Mouse (Mus musculus): Measurements from ENCODE around the gene Ykt6. TPM values are rescaled to one million over a fixed set of nuclear protein-coding genes. Genes with fewer than 3 reads are reported as not detected.

Gene Ykt6
- polyA plus RNA-seq, 1 experiment = 89.7 TPM

DNA sequence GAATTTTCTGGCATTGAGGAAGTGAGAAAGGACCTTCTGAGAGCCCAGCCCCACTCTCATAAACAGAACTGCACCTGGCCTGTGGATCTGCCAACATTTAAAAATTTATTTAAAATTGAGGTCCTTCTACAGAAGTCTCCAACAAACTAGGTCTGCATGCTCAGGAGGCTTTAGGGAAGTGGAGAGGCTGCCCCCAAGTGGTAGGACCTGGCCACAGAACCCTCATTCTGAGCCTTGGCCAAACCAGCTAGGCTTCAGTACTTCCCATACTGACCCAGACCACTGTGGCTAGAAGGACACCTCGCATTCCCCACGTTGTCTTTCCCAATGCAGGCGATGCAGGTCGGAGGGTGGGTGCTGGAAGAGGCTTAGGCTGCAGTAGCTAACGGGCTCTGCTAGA lies 42.9 kb upstream of the Ykt6 start:
- no peak for TF ChIP-seq POLR2A (IDR thresholded peaks at IDR 0.05; ENCODE audit: insufficient read length, low read depth)
- TF ChIP-seq MYOD1 (IDR thresholded peaks at IDR 0.05; ENCODE audit: control insufficient read depth in 1 of 3, insufficient read length in 2 of 3, low read depth in 2 of 3) = no peak
- no peak for TF ChIP-seq TCF12 (IDR thresholded peaks at IDR 0.05; ENCODE audit: insufficient read depth, poor library complexity, severe bottlenecking)
- no peak for TF ChIP-seq SRF (IDR thresholded peaks at IDR 0.05; ENCODE audit: control insufficient read depth, insufficient read length, low read depth)
- TF ChIP-seq POLR2AphosphoS2 (IDR thresholded peaks at IDR 0.05; ENCODE audit: insufficient read length, low read depth) = no peak
- no peak for TF ChIP-seq REST (IDR thresholded peaks at IDR 0.05; ENCODE audit: insufficient read depth, insufficient read length)
- TF ChIP-seq MYOG (IDR thresholded peaks at IDR 0.05; ENCODE audit: control insufficient read depth in 1 of 3, insufficient read depth in 1 of 3, insufficient read length in 2 of 3, low read depth in 2 of 3) = no peak
- TF ChIP-seq USF1 (IDR thresholded peaks at IDR 0.05; ENCODE audit: low read depth) = no peak
- TF ChIP-seq E2F4 (IDR thresholded peaks at IDR 0.05; ENCODE audit: insufficient read depth) = no peak
- no peak for TF ChIP-seq TCF3 (IDR thresholded peaks at IDR 0.05; ENCODE audit: insufficient read length, low read depth)
- TF ChIP-seq MAX (IDR thresholded peaks at IDR 0.05; ENCODE audit: low read depth) = no peak
- no peak for TF ChIP-seq CEBPB (IDR thresholded peaks at IDR 0.05; ENCODE audit: insufficient read depth, poor library complexity, severe bottlenecking)
- no peaks in the 10 kb centered on the region for H3K79me2 ChIP-seq (ENCODE audit: control insufficient read depth, insufficient read depth)
- no peak overlapping the region for H3K4me3 ChIP-seq
- H3ac ChIP-seq (ENCODE audit: control insufficient read depth, insufficient read length) = no peak overlapping the region
- peaks cover 15% of the 10 kb centered on the region for H3K27me3 ChIP-seq (ENCODE audit: control insufficient read depth, insufficient read depth, insufficient read length)
- no peaks in the 10 kb centered on the region for H3K36me3 ChIP-seq (ENCODE audit: control insufficient read depth, insufficient read depth)
- H3K4me2 ChIP-seq (ENCODE audit: low read depth) = no peak overlapping the region

GRCm38 (mm10) chr11:5913256-5913655 lies 42.2 kb upstream of the Ykt6 start:
- Histone ChIP-seq H3ac (ENCODE audit: control insufficient read depth, insufficient read length) (no peak overlapping the region), H3K4me3 (no peak overlapping the region), H3K4me2 (ENCODE audit: low read depth) (no peak overlapping the region), H3K36me3 (ENCODE audit: control insufficient read depth, insufficient read depth) (no peaks in the 10 kb centered on the region), H3K79me2 (ENCODE audit: control insufficient read depth, insufficient read depth) (no peaks in the 10 kb centered on the region), H3K27me3 (ENCODE audit: control insufficient read depth, insufficient read depth, insufficient read length) (peaks cover 15% of the 10 kb centered on the region)
- TF ChIP-seq USF1 (IDR thresholded peaks at IDR 0.05; ENCODE audit: low read depth) = no peak
- TF ChIP-seq MAX (IDR thresholded peaks at IDR 0.05; ENCODE audit: low read depth) = no peak
- TF ChIP-seq E2F4 (IDR thresholded peaks at IDR 0.05; ENCODE audit: insufficient read depth) = no peak
- no peak for TF ChIP-seq POLR2AphosphoS2 (IDR thresholded peaks at IDR 0.05; ENCODE audit: insufficient read length, low read depth)
- TF ChIP-seq TCF12 (IDR thresholded peaks at IDR 0.05; ENCODE audit: insufficient read depth, poor library complexity, severe bottlenecking) = no peak

- TF ChIP-seq TCF3 (IDR thresholded peaks at IDR 0.05; ENCODE audit: insufficient read length, low read depth) = no peak
- peak in 2 of 3 experiments; percentile 50 to 59 for TF ChIP-seq MYOD1 (IDR thresholded peaks at IDR 0.05; ENCODE audit: control insufficient read depth in 1 of 3, insufficient read length in 2 of 3, low read depth in 2 of 3)
- Histone ChIP-seq H3K4me2 (ENCODE audit: low read depth) (no peak overlapping the region), H3K27me3 (ENCODE audit: control insufficient read depth, insufficient read depth, insufficient read length) (peaks cover 15% of the 10 kb centered on the region), H3K79me2 (ENCODE audit: control insufficient read depth, insufficient read depth) (no peaks in the 10 kb centered on the region), H3ac (ENCODE audit: control insufficient read depth, insufficient read length) (no peak overlapping the region), H3K4me3 (no peak overlapping the region), H3K36me3 (ENCODE audit: control insufficient read depth, insufficient read depth) (no peaks in the 10 kb centered on the region)
These were observed 41.6 kb upstream of the Ykt6 start for GRCm38 (mm10) chr11:5913936-5914335.

DNA sequence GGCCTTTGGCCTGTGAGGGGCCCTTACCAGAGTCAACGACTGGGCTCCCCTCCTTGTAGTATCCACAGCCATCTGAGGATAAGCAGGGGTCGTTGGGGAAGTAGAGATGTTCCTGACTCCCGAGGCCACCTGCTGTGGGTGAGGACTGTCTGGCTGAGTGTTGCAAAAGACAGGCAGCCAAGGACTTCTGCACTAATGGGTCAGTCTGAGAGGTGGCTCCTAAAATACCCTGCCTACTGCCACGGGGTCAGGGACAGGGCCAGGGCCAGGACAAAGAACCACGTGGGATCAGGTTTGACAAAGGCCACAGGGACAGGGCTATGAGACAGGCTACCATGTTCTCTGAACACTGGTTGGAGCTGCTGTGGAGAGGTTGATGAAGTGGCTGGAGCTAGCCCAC lies 40.6 kb upstream of the Ykt6 start:
- Histone ChIP-seq H3K36me3 (ENCODE audit: control insufficient read depth, insufficient read depth) (no peaks in the 10 kb centered on the region), H3K4me2 (ENCODE audit: low read depth) (no peak overlapping the region), H3K4me3 (no peak overlapping the region), H3K79me2 (ENCODE audit: control insufficient read depth, insufficient read depth) (no peaks in the 10 kb centered on the region), H3ac (ENCODE audit: control insufficient read depth, insufficient read length) (no peak overlapping the region), H3K27me3 (ENCODE audit: control insufficient read depth, insufficient read depth, insufficient read length) (peaks cover 15% of the 10 kb centered on the region)
- TF ChIP-seq MYOD1 (IDR thresholded peaks at IDR 0.05; ENCODE audit: control insufficient read depth in 1 of 3, insufficient read length in 2 of 3, low read depth in 2 of 3) (no peak), MYOG (IDR thresholded peaks at IDR 0.05; ENCODE audit: control insufficient read depth in 1 of 3, insufficient read depth in 1 of 3, insufficient read length in 2 of 3, low read depth in 2 of 3) (no peak), MAX (IDR thresholded peaks at IDR 0.05; ENCODE audit: low read depth) (no peak), TCF12 (IDR thresholded peaks at IDR 0.05; ENCODE audit: insufficient read depth, poor library complexity, severe bottlenecking) (no peak), POLR2AphosphoS2 (IDR thresholded peaks at IDR 0.05; ENCODE audit: insufficient read length, low read depth) (no peak), TCF3 (IDR thresholded peaks at IDR 0.05; ENCODE audit: insufficient read length, low read depth) (no peak), REST (IDR thresholded peaks at IDR 0.05; ENCODE audit: insufficient read depth, insufficient read length) (no peak), CEBPB (IDR thresholded peaks at IDR 0.05; ENCODE audit: insufficient read depth, poor library complexity, severe bottlenecking) (no peak), SRF (IDR thresholded peaks at IDR 0.05; ENCODE audit: control insufficient read depth, insufficient read length, low read depth) (no peak), POLR2A (IDR thresholded peaks at IDR 0.05; ENCODE audit: insufficient read length, low read depth) (no peak), USF1 (IDR thresholded peaks at IDR 0.05; ENCODE audit: low read depth) (no peak), E2F4 (IDR thresholded peaks at IDR 0.05; ENCODE audit: insufficient read depth) (no peak)

GRCm38 (mm10) chr11:5915429-5916177 lies 39.9 kb upstream of the Ykt6 start:
- H3K27me3 ChIP-seq (ENCODE audit: control insufficient read depth, insufficient read depth, insufficient read length) = peaks cover 9% of the 10 kb centered on the region
- H3K36me3 ChIP-seq (ENCODE audit: control insufficient read depth, insufficient read depth) = no peaks in the 10 kb centered on the region
- TF ChIP-seq USF1 (IDR thresholded peaks at IDR 0.05; ENCODE audit: low read depth) (no peak), REST (IDR thresholded peaks at IDR 0.05; ENCODE audit: insufficient read depth, insufficient read length) (no peak), SRF (IDR thresholded peaks at IDR 0.05; ENCODE audit: control insufficient read depth, insufficient read length, low read depth) (no peak), TCF3 (IDR thresholded peaks at IDR 0.05; ENCODE audit: insufficient read length, low read depth) (no peak), MYOG (IDR thresholded peaks at IDR 0.05; ENCODE audit: control insufficient read depth in 1 of 3, insufficient read depth in 1 of 3, insufficient read length in 2 of 3, low read depth in 2 of 3) (no peak), TCF12 (IDR thresholded peaks at IDR 0.05; ENCODE audit: insufficient read depth, poor library complexity, severe bottlenecking) (no peak), E2F4 (IDR thresholded peaks at IDR 0.05; ENCODE audit: insufficient read depth) (no peak), POLR2A (IDR thresholded peaks at IDR 0.05; ENCODE audit: insufficient read length, low read depth) (no peak), CEBPB (IDR thresholded peaks at IDR 0.05; ENCODE audit: insufficient read depth, poor library complexity, severe bottlenecking) (no peak), MYOD1 (IDR thresholded peaks at IDR 0.05; ENCODE audit: control insufficient read depth in 1 of 3, insufficient read length in 2 of 3, low read depth in 2 of 3) (no peak), MAX (IDR thresholded peaks at IDR 0.05; ENCODE audit: low read depth) (no peak)
- H3K79me2 ChIP-seq (ENCODE audit: control insufficient read depth, insufficient read depth) = no peaks in the 10 kb centered on the region
- no peak overlapping the region for H3ac ChIP-seq (ENCODE audit: control insufficient read depth, insufficient read length)
- no peak overlapping the region for H3K4me2 ChIP-seq (ENCODE audit: low read depth)
- H3K4me3 ChIP-seq = no peak overlapping the region
